Mouse (Mus musculus): Measurements from ENCODE around the gene Rtn2.

DNA sequence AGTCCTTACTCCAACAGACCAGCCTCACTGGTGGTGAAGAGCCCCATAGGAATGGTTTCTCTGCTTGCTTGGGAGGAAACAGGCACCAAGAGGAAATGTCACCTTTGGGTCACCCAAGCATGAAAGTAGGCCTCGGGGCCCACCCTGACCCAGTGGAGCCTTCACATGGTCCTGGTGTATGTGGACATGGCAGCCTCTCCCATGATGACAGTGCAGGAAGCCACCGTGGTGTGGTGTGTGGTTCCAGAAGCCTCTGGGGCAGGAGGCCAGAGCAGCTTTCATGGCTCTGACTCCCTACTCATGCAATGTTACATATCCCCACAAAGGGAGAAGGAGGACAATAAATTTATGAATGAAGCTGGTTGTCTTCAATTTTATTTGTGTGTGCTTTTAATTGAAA lies 34.9 kb upstream of the Rtn2 start:
- TF ChIP-seq CTCF (IDR thresholded peaks at IDR 0.05; ENCODE audit: borderline replicate concordance, insufficient read depth, low read length) (no peak), POLR2A (IDR thresholded peaks at IDR 0.05; ENCODE audit: low read depth, low read length) (no peak)

All from embryonic fibroblast, embryonic 13.5 days (primary cell).